Mouse (Mus musculus) heart, adult 9 months (tissue): Measurements from ENCODE around the gene A26c2.

Experiments used
- DNase-seq, 2 experiments: peaks; one replicate each; pipeline ENCODE4 v3.0.0; 2022; ENCODE audit warnings: low spot score in 2 of 2

Gene A26c2

DNA sequence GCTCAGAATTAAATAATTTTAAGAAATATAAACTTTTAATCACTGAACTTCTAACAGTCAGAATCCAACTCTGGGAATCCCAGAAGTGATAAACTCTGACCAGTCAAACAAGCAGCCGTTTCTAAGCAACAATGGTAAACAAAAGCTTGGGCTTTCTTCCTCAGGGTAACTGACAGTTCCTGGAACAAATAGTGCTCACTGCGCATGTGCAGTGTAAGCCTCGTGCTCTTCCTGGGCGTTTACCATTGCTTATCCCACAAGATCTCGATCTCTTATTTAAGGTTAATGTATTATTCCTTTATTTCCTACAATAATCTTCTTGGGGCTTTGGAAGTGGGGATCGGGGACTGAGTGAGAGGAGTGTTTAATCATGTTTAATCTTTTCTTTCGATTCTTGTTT is at the start of gene A26c2:
TSS of gene A26c2 (minus strand) at position 101 of the 400 bp plus-strand sequence.
- no peak for DNase-seq

DNA sequence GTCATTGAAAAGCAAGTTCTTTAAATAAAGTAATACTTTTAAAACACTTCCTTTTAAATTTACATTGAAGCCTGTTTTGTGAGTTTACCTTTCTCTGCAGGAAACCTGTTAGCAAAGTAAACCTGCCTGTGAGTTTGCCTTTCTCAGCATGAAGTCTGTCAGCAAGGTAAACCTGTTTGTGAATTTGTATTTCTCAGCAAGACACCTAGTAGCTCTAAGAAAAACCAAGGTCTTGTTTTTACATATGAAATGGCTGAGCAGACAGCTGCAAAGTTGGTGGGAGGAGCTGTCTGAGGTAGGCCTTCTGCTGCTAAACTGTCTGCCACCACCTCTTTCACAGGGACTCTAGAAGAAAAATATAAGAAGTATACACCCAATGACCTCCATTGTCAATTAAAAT is 28.0 kb upstream of the A26c2 start:
- no peak for DNase-seq
